Mouse (Mus musculus) embryonic facial prominence, embryonic 11.5 days (tissue): ENCODE data around the gene Iqgap1. TPM values are rescaled to one million over a fixed set of nuclear protein-coding genes. Genes with fewer than 3 reads are reported as not detected.

Experiments used
- ATAC-seq: fragments of 200-750 bp; cut with Nextera tagmentation; replicated peaks from 2 replicates; pipeline ENCODE4 v1.8.0; 2017; ENCODE audit warnings: low read depth; ENCODE audit not compliant: insufficient number of reproducible peaks, low FRiP score, low TSS enrichment
- DNase-seq: peaks from one replicate; pipeline ENCODE4 v3.0.0-alpha.2; 2015; ENCODE audit warnings: low spot score
- H3K27ac ChIP-seq: fragments of 300-500 bp; sonication (generic); replicated peaks from 2 replicates; pipeline ENCODE4 v1.5.1; 2014; ENCODE audit warnings: mild to moderate bottlenecking, low read depth, low read length, control low read depth
- H3K27me3 ChIP-seq: fragments of 300-500 bp; sonication (generic); 2 replicates; pipeline ENCODE4 v1.6.1; 2014; ENCODE audit warnings: mild to moderate bottlenecking, low read length, moderate library complexity, mixed read lengths; ENCODE audit not compliant: control insufficient read depth, insufficient read depth
- H3K36me3 ChIP-seq: fragments of 300-500 bp; sonication (generic); replicated peaks from 2 replicates; pipeline ENCODE4 v1.6.1; 2014; ENCODE audit warnings: low read depth, mild to moderate bottlenecking, low read length, moderate library complexity, mixed read lengths; ENCODE audit not compliant: control insufficient read depth, insufficient read depth
- H3K4me1 ChIP-seq: fragments of 300-500 bp; sonication (generic); 2 replicates; pipeline ENCODE4 v1.6.1; 2014; ENCODE audit warnings: low read length, mixed read lengths; ENCODE audit not compliant: control insufficient read depth, insufficient read depth
- H3K4me2 ChIP-seq: fragments of 300-500 bp; sonication (generic); 2 replicates; pipeline ENCODE4 v1.6.1; 2014; ENCODE audit warnings: low read depth, mild to moderate bottlenecking, control low read depth, low read length, moderate library complexity
- H3K4me3 ChIP-seq: fragments of 300-500 bp; sonication (generic); 2 replicates; pipeline ENCODE4 v1.5.1; 2014; ENCODE audit warnings: low read depth, low read length, control low read depth
- H3K9ac ChIP-seq: fragments of 300-500 bp; sonication (generic); replicated peaks from 2 replicates; pipeline ENCODE4 v1.6.1; 2014; ENCODE audit warnings: mild to moderate bottlenecking, control low read depth, low read length
- H3K9me3 ChIP-seq: fragments of 300-500 bp; sonication (generic); replicated peaks from 2 replicates; pipeline ENCODE4 v1.6.1; 2016; ENCODE audit warnings: mild to moderate bottlenecking, low read length, inconsistent platforms, mixed read lengths; ENCODE audit not compliant: control insufficient read depth
- WGBS: fragments of 180-500 bp; shearing (Covaris S2); extraction: QIAGEN DNeasy Blood & Tissue Kit; methylation state at CpG from one replicate; pipeline ENCODE4 v1.1.7; 2014; 5-methylcytosine and 5-hydroxymethylcytosine counted together
- polyA plus RNA-seq: library from polyadenylated mRNA; unstranded; fragments of >200 nt; fragmentation: Nextera tagmentation; extraction: Ambion mirVana; gene quantifications from 2 replicates; pipeline ENCODE4 v1.2.1, GENCODE M21; 2014

The Iqgap1 gene
- polyA plus RNA-seq, 1 experiment from 2014 or later, result 30.4 TPM

- WGBS, result 86% methylated on average over 6 of the region's 6 CpGs
- DNase-seq, result no peak
- H3K36me3 ChIP-seq, result no peaks in the 10 kb centered on the region; the same call in 1 of the 2 replicates
These were observed 29.5 kb downstream of the Iqgap1 start for GRCm38 (mm10) chr7:80796258-80796657.

GRCm38 (mm10) chr7:80789534-80789933, 36.2 kb downstream of the Iqgap1 start:
- Histone ChIP-seq H3K36me3 (no peaks in the 10 kb centered on the region), H3K27me3 (no peaks in the 10 kb centered on the region), H3K4me1 (no peaks in the 10 kb centered on the region), H3K4me3 (no peak overlapping the region), H3K4me2 (no peak overlapping the region), H3K27ac (no peak overlapping the region), H3K9me3 (no peaks in the 10 kb centered on the region; the same call in 1 of the 2 replicates), H3K9ac (no peak overlapping the region)
- ATAC-seq (no peak), DNase-seq (no peak)
- 74% methylated on average over 5 of the region's 5 CpGs for WGBS

More at GRCm38 (mm10) chr7:80796258-80796657, 29.5 kb downstream of the Iqgap1 start:
- Histone ChIP-seq H3K4me3 (no peak overlapping the region), H3K9me3 (no peaks in the 10 kb centered on the region; the same call in 1 of the 2 replicates), H3K27ac (no peak overlapping the region), H3K4me2 (no peak overlapping the region), H3K27me3 (no peaks in the 10 kb centered on the region), H3K9ac (no peak overlapping the region), H3K4me1 (no peaks in the 10 kb centered on the region)
- no peak for ATAC-seq

GRCm38 (mm10) chr7:80789061-80789460, 36.7 kb downstream of the Iqgap1 start:
- no peak overlapping the region for H3K27ac ChIP-seq
- no peak overlapping the region for H3K4me3 ChIP-seq
- H3K27me3 ChIP-seq, result no peaks in the 10 kb centered on the region
- no peaks in the 10 kb centered on the region for H3K36me3 ChIP-seq
- 31% methylated on average over 1 of the region's 1 CpGs for WGBS
- H3K9me3 ChIP-seq, result no peaks in the 10 kb centered on the region; the same call in 1 of the 2 replicates
- no peaks in the 10 kb centered on the region for H3K4me1 ChIP-seq
- no peak overlapping the region for H3K9ac ChIP-seq
- no peak overlapping the region for H3K4me2 ChIP-seq
- DNase-seq (peak; percentile 68), ATAC-seq (no peak)

GRCm38 (mm10) chr7:80788002-80788401, 37.8 kb downstream of the Iqgap1 start:
- DNase-seq (no peak), ATAC-seq (no peak)
- Histone ChIP-seq H3K4me1 (no peaks in the 10 kb centered on the region), H3K27ac (no peak overlapping the region), H3K4me2 (no peak overlapping the region), H3K9me3 (no peaks in the 10 kb centered on the region; the same call in 1 of the 2 replicates), H3K9ac (no peak overlapping the region), H3K36me3 (no peaks in the 10 kb centered on the region), H3K4me3 (no peak overlapping the region), H3K27me3 (no peaks in the 10 kb centered on the region)
- WGBS, result 86% methylated on average over 7 of the region's 7 CpGs

- Histone ChIP-seq H3K9ac (no peak overlapping the region), H3K27ac (no peak overlapping the region)
These were observed 39.0 kb downstream of the Iqgap1 start for GRCm38 (mm10) chr7:80786746-80787145.

GRCm38 (mm10) chr7:80783841-80784240, 41.9 kb downstream of the Iqgap1 start:
- ATAC-seq (no peak), DNase-seq (no peak)
- no peak overlapping the region for H3K9ac ChIP-seq
- H3K27ac ChIP-seq, result no peak overlapping the region
- H3K4me2 ChIP-seq, result no peak overlapping the region
- H3K27me3 ChIP-seq, result no peaks in the 10 kb centered on the region
- H3K36me3 ChIP-seq, result no peaks in the 10 kb centered on the region
- H3K4me1 ChIP-seq, result no peaks in the 10 kb centered on the region
- no peaks in the 10 kb centered on the region for H3K9me3 ChIP-seq
- H3K4me3 ChIP-seq, result no peak overlapping the region
- 89% methylated on average over 5 of the region's 5 CpGs for WGBS

More at GRCm38 (mm10) chr7:80786746-80787145, 39.0 kb downstream of the Iqgap1 start:
- no peaks in the 10 kb centered on the region for H3K36me3 ChIP-seq
- no peak for ATAC-seq
- H3K4me1 ChIP-seq, result no peaks in the 10 kb centered on the region
- 77% methylated on average over 6 of the region's 6 CpGs for WGBS
- H3K9me3 ChIP-seq, result no peaks in the 10 kb centered on the region
- DNase-seq, result no peak
- no peak overlapping the region for H3K4me3 ChIP-seq
- no peak overlapping the region for H3K4me2 ChIP-seq
- H3K27me3 ChIP-seq, result no peaks in the 10 kb centered on the region

DNA sequence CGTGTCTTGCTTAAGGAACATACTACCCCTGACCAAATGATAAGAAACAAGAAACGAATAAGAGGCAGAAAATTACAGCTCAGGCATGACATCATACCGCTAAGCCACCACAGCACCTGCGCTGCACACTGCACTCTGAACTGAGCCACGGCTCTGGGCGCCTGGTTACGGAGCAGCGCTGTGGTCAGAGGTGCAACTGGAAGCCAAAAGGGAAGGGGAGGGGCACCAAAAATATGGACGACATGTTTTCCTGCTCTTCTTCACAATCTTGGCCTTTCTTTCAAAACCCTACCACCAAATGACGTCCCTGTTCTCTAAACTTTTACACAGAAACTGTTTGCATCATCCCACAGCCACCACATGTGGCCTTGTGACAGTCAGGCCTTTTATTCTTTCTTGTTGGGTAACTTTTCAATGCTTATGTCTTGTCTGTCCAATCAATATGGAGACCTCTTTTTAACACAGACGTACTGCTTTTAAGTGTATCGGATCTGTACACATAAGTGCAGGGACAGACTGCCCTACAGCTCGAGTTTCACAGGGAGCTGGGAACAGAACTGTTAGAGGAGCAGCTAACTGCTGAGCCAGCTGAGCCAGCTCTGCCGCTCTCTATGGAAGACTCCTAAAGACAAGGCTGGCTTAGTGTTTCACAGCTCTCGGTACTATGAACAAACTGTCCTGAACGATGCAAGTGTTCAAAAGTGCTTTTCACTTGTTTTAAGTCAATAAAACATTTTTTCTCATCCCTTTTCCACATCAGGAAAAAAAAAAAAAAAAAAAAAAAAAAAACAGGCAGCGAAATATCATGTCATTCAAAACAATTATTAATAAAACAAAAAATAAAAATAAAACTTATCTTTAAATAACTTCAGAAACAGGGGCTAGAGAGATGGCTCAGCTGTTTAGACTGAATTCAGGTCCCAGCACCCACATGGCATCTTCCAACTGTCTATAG, 43.3 kb downstream of the Iqgap1 start:
- no peaks in the 10 kb centered on the region for H3K27me3 ChIP-seq
- ATAC-seq, result no peak
- 74% methylated on average over 17 of the region's 17 CpGs for WGBS

DNA sequence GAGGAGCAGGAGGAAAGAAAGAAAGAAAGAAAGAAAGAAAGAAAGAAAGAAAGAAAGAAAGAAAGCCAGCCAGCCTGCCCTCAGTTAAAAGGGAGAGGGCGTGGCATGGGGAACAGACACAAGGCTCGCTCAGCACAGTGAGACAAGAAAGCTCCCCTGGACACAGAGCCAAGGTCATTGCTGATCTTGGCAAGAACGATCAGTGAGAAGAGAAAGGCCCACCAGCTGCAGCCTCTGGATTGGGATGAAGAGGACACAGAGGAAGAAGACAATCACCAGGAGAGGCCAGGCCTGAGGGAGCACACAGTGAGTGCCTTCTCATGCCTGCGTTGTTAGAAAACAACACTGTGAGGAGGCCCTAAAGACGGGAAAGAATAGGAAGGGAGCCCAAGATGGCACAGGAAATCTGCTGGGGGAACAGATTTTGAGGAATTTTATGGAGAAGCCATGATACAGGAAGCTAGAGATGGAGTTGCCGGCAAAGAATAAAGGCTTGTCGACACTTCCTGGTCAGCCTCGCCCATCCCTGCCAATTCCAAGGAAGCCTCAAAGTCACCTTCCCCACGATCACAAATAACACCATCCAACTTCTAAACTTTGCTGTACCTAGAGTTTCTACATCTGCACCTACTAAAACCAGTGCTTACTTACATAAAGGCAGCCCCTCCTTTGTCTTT, 44.2 kb downstream of the Iqgap1 start:
- no peaks in the 10 kb centered on the region for H3K9me3 ChIP-seq
- DNase-seq, result no peak
- no peak for ATAC-seq
- no peaks in the 10 kb centered on the region for H3K4me1 ChIP-seq
- no peak overlapping the region for H3K27ac ChIP-seq
- no peak overlapping the region for H3K4me3 ChIP-seq
- no peaks in the 10 kb centered on the region for H3K36me3 ChIP-seq
- no peak overlapping the region for H3K4me2 ChIP-seq
- 81% methylated on average over 9 of the region's 9 CpGs for WGBS
- no peak overlapping the region for H3K9ac ChIP-seq
- H3K27me3 ChIP-seq, result no peaks in the 10 kb centered on the region

More for the DNA sequence above, 43.3 kb downstream of the Iqgap1 start:
- H3K4me3 ChIP-seq, result no peak overlapping the region
- H3K36me3 ChIP-seq, result no peaks in the 10 kb centered on the region
- H3K4me2 ChIP-seq, result no peak overlapping the region
- no peak overlapping the region for H3K9ac ChIP-seq
- H3K4me1 ChIP-seq, result no peaks in the 10 kb centered on the region
- no peak overlapping the region for H3K27ac ChIP-seq
- H3K9me3 ChIP-seq, result no peaks in the 10 kb centered on the region
- peak; percentile 10 for DNase-seq
